Mouse (Mus musculus) limb, embryonic 14.5 days (tissue): ENCODE results near the gene Pstpip1. TPM values are rescaled to one million over a fixed set of nuclear protein-coding genes. Genes with fewer than 3 reads are reported as not detected.

Source experiments
- ATAC-seq: fragments of 200-750 bp; cut with Nextera tagmentation; 2 replicates; pipeline ENCODE4 v1.8.0; 2017; ENCODE audit warnings: low read depth, moderate number of reproducible peaks, moderate TSS enrichment; ENCODE audit not compliant: low FRiP score
- DNase-seq: peaks from one replicate; pipeline ENCODE4 v3.0.0-alpha.2; 2015; ENCODE audit warnings: low spot score
- H3K27ac ChIP-seq: fragments of 300-500 bp; sonication (generic); replicated peaks from 2 replicates; pipeline ENCODE4 v1.5.1; 2014; ENCODE audit warnings: low read depth, mild to moderate bottlenecking, low read length, moderate library complexity, mixed read lengths
- H3K27me3 ChIP-seq: fragments of 300-500 bp; sonication (generic); 2 replicates; pipeline ENCODE4 v1.6.1; 2014; ENCODE audit warnings: low read length, mixed read lengths; ENCODE audit not compliant: control insufficient read depth, insufficient read depth
- H3K36me3 ChIP-seq: fragments of 300-500 bp; sonication (generic); 2 replicates; pipeline ENCODE4 v1.6.1; 2014; ENCODE audit warnings: mild to moderate bottlenecking, low read length, moderate library complexity, mixed read lengths; ENCODE audit not compliant: control insufficient read depth, insufficient read depth
- H3K4me1 ChIP-seq: fragments of 300-500 bp; sonication (generic); 2 replicates; pipeline ENCODE4 v1.6.1; 2014; ENCODE audit warnings: antibody characterized with exemption, low read length, mixed read lengths; ENCODE audit not compliant: control insufficient read depth, insufficient read depth
- H3K4me2 ChIP-seq: fragments of 300-500 bp; sonication (generic); replicated peaks from 2 replicates; pipeline ENCODE4 v1.6.1; 2014; ENCODE audit warnings: low read depth, mild to moderate bottlenecking, low read length, moderate library complexity; ENCODE audit not compliant: severe bottlenecking
- H3K4me3 ChIP-seq: fragments of 300-500 bp; sonication (generic); replicated peaks from 2 replicates; pipeline ENCODE4 v1.5.1; 2014; ENCODE audit warnings: low read length
- H3K9ac ChIP-seq: fragments of 300-500 bp; sonication (generic); 2 replicates; pipeline ENCODE4 v1.6.1; 2014; ENCODE audit warnings: mild to moderate bottlenecking, low read depth, low read length, moderate library complexity; ENCODE audit not compliant: severe bottlenecking
- H3K9me3 ChIP-seq: fragments of 300-500 bp; sonication (generic); 2 replicates; pipeline ENCODE4 v1.6.1; 2016; ENCODE audit warnings: low read length; ENCODE audit not compliant: control insufficient read depth
- POLR2A ChIP-seq: fragments of 200-500 bp; IDR thresholded peaks from 2 replicates; pipeline ENCODE4 v1.8.0; 2012; ENCODE audit warnings: inconsistent platforms, mild to moderate bottlenecking, moderate library complexity, borderline replicate concordance; ENCODE audit not compliant: insufficient read depth, insufficient read length; ENCODE audit errors: extremely low read depth
- WGBS: fragments of 180-500 bp; shearing (Covaris S2); extraction: QIAGEN DNeasy Blood & Tissue Kit; methylation state at CpG from one replicate; pipeline ENCODE4 v1.1.7; 2014; 5-methylcytosine and 5-hydroxymethylcytosine counted together
- polyA plus RNA-seq, 2 experiments: library from polyadenylated mRNA; depleted of rRNA in 1 of 2; stranded (reverse) in 1 of 2; unstranded in 1 of 2; fragments of >200 nt; fragmentation: Nextera tagmentation in 1 of 2; extraction: Ambion mirVana in 1 of 2; gene quantifications; 2 replicates each; pipeline versions ENCODE4 v1.2.1 to v1.2.3; 2012 to 2014

Gene Pstpip1
- polyA plus RNA-seq, 2 experiments = 1.4 to 4.3 TPM

- Histone ChIP-seq H3K9me3 (no peaks in the 10 kb centered on the region), H3K4me1 (no peaks in the 10 kb centered on the region), H3K36me3 (no peaks in the 10 kb centered on the region), H3K4me3 (no peak overlapping the region), H3K27ac (no peak overlapping the region), H3K4me2 (no peak overlapping the region), H3K27me3 (no peaks in the 10 kb centered on the region), H3K9ac (no peak overlapping the region)
- no peak for TF ChIP-seq POLR2A
- DNase-seq = no peak
- no peak for ATAC-seq
- 84% methylated on average over 4 of the region's 4 CpGs for WGBS
Observed at GRCm38 (mm10) chr9:56177354-56177753, 87.6 kb downstream of the Pstpip1 start.

Other genes starting within 250 kb of the Pstpip1 start
- 8.2 and 9.5 TPM in 2 replicates for gene Scaper, start 151.8 kb upstream of the Pstpip1 start, polyA plus RNA-seq (2012; rRNA removed)
- gene Scaper, start 151.8 kb upstream of the Pstpip1 start, polyA plus RNA-seq (2014; fragmentation: Nextera tagmentation; extraction: Ambion mirVana) = 15.1 and 16.4 TPM in 2 replicates
- not detected in 2 replicates for gene 4930563M21Rik, start 79.4 kb upstream of the Pstpip1 start, polyA plus RNA-seq (2012; rRNA removed)
- not detected in 2 replicates for gene 4930563M21Rik, start 79.4 kb upstream of the Pstpip1 start, polyA plus RNA-seq (2014; fragmentation: Nextera tagmentation; extraction: Ambion mirVana)
- gene Rcn2, start 48.1 kb upstream of the Pstpip1 start, polyA plus RNA-seq (2012; rRNA removed) = 176 and 181 TPM in 2 replicates
- 266 and 280 TPM in 2 replicates for gene Rcn2, start 48.1 kb upstream of the Pstpip1 start, polyA plus RNA-seq (2014; fragmentation: Nextera tagmentation; extraction: Ambion mirVana)
- gene Tspan3, start 75.5 kb downstream of the Pstpip1 start, polyA plus RNA-seq (2012; rRNA removed) = 359 and 443 TPM in 2 replicates
- gene Tspan3, start 75.5 kb downstream of the Pstpip1 start, polyA plus RNA-seq (2014; fragmentation: Nextera tagmentation; extraction: Ambion mirVana) = 516 and 544 TPM in 2 replicates